Mouse (Mus musculus) lung, postnatal 0 days (tissue): ENCODE data around the gene Gm49383.

Experiments used
- CTCF ChIP-seq: IDR thresholded peaks from 2 replicates; pipeline ENCODE4 v1.5.1; 2016; ENCODE audit warnings: antibody characterized with exemption, mild to moderate bottlenecking
- EP300 ChIP-seq: IDR thresholded peaks from 2 replicates; pipeline ENCODE4 v1.6.1; 2016; ENCODE audit warnings: antibody characterized with exemption, mild to moderate bottlenecking, control low read depth

DNA sequence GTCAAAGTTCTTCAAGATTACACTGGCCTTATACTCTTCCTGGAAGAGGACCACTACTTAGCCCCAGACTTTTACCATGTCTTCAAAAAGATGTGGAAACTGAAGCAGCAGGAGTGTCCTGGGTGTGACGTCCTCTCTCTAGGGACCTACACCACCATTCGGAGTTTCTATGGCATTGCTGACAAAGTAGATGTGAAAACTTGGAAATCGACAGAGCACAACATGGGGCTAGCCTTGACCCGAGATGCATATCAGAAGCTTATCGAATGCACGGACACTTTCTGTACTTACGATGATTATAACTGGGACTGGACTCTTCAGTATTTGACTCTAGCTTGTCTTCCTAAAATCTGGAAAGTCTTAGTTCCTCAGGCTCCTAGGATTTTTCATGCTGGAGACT, 11.5 kb downstream of the Gm49383 start:
- TF ChIP-seq CTCF, result no peak
- TF ChIP-seq EP300, result no peak
